Mouse (Mus musculus) forebrain, embryonic 15.5 days (tissue): ENCODE data around the gene Slc8a3. TPM values are rescaled to one million over a fixed set of nuclear protein-coding genes. Genes with fewer than 3 reads are reported as not detected.
A peak's percentile ranks its signal among the peaks of the same experiment; 100 is the strongest.

Experiments used
- ATAC-seq: fragments of 200-750 bp; cut with Nextera tagmentation; replicated peaks from 2 replicates; pipeline ENCODE4 v1.8.0; 2017; ENCODE audit warnings: mild to moderate bottlenecking, moderate TSS enrichment, moderate library complexity
- H3K27ac ChIP-seq: fragments of 300-500 bp; sonication (generic); replicated peaks from 2 replicates; pipeline ENCODE4 v1.5.1; 2015; ENCODE audit warnings: mild to moderate bottlenecking, inconsistent platforms
- H3K27me3 ChIP-seq: fragments of 300-500 bp; sonication (generic); 2 replicates; pipeline ENCODE4 v1.6.1; 2015; ENCODE audit warnings: inconsistent platforms
- H3K36me3 ChIP-seq: fragments of 300-500 bp; sonication (generic); 2 replicates; pipeline ENCODE4 v1.6.1; 2015; ENCODE audit warnings: mild to moderate bottlenecking, inconsistent platforms
- H3K4me1 ChIP-seq: fragments of 300-500 bp; sonication (generic); 2 replicates; pipeline ENCODE4 v1.6.1; 2015; ENCODE audit warnings: inconsistent platforms
- H3K4me2 ChIP-seq: fragments of 300-500 bp; sonication (generic); replicated peaks from 2 replicates; pipeline ENCODE4 v1.6.1; 2015; ENCODE audit warnings: mild to moderate bottlenecking, inconsistent platforms
- H3K4me3 ChIP-seq: fragments of 300-500 bp; sonication (generic); 2 replicates; pipeline ENCODE4 v1.5.1; 2015; ENCODE audit warnings: mild to moderate bottlenecking, inconsistent platforms
- H3K9ac ChIP-seq: fragments of 300-500 bp; sonication (generic); replicated peaks from 2 replicates; pipeline ENCODE4 v1.6.1; 2015; ENCODE audit warnings: mild to moderate bottlenecking, inconsistent platforms
- H3K9me3 ChIP-seq: fragments of 300-500 bp; sonication (generic); 2 replicates; pipeline ENCODE4 v1.6.1; 2016; ENCODE audit warnings: inconsistent platforms
- WGBS: fragments of 180-500 bp; shearing (Covaris S2); methylation state at CpG from one replicate; pipeline ENCODE4 v1.1.7; 2015; ENCODE audit warnings: mixed read lengths; 5-methylcytosine and 5-hydroxymethylcytosine counted together
- polyA plus RNA-seq: library from polyadenylated mRNA; unstranded; fragments of >200 nt; fragmentation: Nextera tagmentation; extraction: Ambion mirVana; gene quantifications from 2 replicates; pipeline ENCODE4 v1.2.1, GENCODE M21; 2015

Slc8a3 gene
- polyA plus RNA-seq, 1 experiment from 2014 or later, result 5.1 TPM

DNA sequence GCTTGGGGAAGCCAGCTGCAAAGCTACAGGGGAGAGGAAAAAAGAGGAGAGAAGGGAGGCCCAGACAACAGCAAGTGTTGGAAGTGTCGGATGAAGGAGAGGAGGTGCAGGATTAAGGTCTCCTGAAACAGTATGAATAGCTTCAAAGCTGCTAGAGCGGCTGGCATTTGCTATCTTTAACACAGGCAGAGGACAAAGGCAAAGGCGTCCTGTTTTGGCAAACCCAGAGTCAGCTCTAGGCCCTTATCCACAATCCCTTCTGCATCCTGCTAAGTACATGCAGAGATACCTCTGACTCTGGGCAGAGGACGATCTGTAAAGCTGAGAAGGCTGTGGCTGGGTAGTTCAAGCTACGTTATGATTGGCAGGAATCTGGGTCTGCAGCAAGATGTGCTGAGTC is 38.4 kb downstream of the Slc8a3 start:
- Histone ChIP-seq H3K9me3 (no peaks in the 10 kb centered on the region), H3K4me2 (no peak overlapping the region), H3K27me3 (no peaks in the 10 kb centered on the region), H3K9ac (no peak overlapping the region), H3K4me1 (no peaks in the 10 kb centered on the region), H3K27ac (no peak overlapping the region), H3K4me3 (no peak overlapping the region), H3K36me3 (no peaks in the 10 kb centered on the region)
- ATAC-seq, result no peak
- WGBS, result 18% methylated on average over 5 of the region's 5 CpGs

DNA sequence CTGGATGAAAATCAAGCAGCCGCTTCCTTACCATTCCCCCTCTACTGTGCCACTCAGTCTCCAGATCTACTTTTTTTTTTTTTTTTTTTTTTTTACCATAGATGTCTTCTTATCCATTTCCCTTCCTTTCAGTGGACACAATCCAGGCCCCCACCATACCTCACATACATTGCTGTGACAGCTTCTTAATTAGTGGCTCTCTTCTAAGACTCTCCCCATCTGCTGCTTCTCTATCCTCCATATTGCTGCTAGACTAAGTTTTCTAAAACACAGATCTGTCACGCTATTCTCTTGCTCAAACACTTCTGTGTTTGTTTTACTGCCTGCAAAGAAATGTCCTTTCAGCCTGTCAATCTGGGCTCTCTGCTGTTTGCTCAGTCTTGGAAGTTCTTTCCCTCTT is 54.9 kb downstream of the Slc8a3 start:
- Histone ChIP-seq H3K4me3 (no peak overlapping the region), H3K4me2 (no peak overlapping the region), H3K9me3 (no peaks in the 10 kb centered on the region), H3K27me3 (no peaks in the 10 kb centered on the region), H3K36me3 (no peaks in the 10 kb centered on the region), H3K9ac (no peak overlapping the region), H3K4me1 (peaks cover 7% of the 10 kb centered on the region), H3K27ac (no peak overlapping the region)
- WGBS, result 54% methylated on average over 2 of the region's 2 CpGs
- ATAC-seq, result peak; percentile 84

DNA sequence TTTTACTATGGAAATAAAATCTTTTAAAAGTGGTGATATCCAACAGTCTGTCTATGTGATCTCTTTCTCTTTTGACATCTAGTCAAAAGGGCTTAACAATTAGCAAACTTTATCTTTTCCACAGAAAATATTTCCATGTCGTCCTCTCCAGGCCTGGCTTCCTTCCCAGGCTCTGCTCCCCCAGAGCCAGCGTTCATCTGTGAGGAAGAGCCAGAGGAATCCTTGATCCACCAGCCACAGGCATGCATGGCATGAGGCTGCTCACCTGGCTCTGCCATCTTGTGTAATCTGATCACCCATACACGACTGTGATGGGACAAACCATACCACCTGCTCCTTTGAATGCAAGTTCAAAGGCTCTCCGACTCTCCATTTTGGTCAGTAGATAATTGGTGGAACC is 58.4 kb downstream of the Slc8a3 start:
- 71% methylated on average over 4 of the region's 4 CpGs for WGBS
- Histone ChIP-seq H3K9ac (no peak overlapping the region), H3K4me1 (peaks cover 7% of the 10 kb centered on the region), H3K4me3 (no peak overlapping the region), H3K36me3 (no peaks in the 10 kb centered on the region), H3K4me2 (no peak overlapping the region), H3K27ac (no peak overlapping the region), H3K27me3 (no peaks in the 10 kb centered on the region), H3K9me3 (no peaks in the 10 kb centered on the region)
- no peak for ATAC-seq

DNA sequence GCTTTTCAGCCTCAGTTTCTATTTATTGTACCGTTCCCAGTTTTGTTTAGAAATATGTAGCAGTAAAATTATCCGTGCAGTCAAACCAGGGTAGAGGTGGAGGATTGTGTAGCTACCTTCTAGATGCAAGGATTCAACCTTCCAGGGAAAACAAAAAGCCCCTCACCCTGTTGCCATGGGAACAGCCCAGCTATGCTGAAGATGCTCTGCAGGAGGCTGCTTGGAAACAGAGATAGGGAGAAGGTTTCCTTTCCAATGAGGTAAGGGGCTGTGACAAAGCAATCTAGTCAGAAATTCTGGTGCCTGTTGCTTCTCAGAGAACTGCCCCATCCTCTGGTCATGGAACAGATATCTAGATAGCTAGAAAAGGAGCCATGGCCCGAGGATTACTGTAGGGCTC is 59.6 kb downstream of the Slc8a3 start:
- 21% methylated on average over 3 of the region's 3 CpGs for WGBS

GRCm38 (mm10) chr12:81269246-81269645 is 63.7 kb downstream of the Slc8a3 start:
- Histone ChIP-seq H3K4me2 (no peak overlapping the region), H3K9ac (no peak overlapping the region), H3K27ac (no peak overlapping the region), H3K4me3 (no peak overlapping the region), H3K36me3 (no peaks in the 10 kb centered on the region), H3K27me3 (no peaks in the 10 kb centered on the region), H3K9me3 (no peaks in the 10 kb centered on the region), H3K4me1 (peaks cover 7% of the 10 kb centered on the region)
- no peak for ATAC-seq
- 84% methylated on average over 5 of the region's 5 CpGs for WGBS

More for the DNA sequence above, 59.6 kb downstream of the Slc8a3 start:
- H3K27ac ChIP-seq, result peak overlapping the region; percentile 39
- no peaks in the 10 kb centered on the region for H3K36me3 ChIP-seq
- no peak overlapping the region for H3K4me3 ChIP-seq
- H3K27me3 ChIP-seq, result no peaks in the 10 kb centered on the region
- H3K9me3 ChIP-seq, result no peaks in the 10 kb centered on the region
- H3K9ac ChIP-seq, result no peak overlapping the region
- peaks cover 7% of the 10 kb centered on the region for H3K4me1 ChIP-seq
- no peak overlapping the region for H3K4me2 ChIP-seq
- peak; percentile 53; the same call in 1 of the 2 replicates for ATAC-seq

- no peaks in the 10 kb centered on the region for H3K9me3 ChIP-seq
- H3K36me3 ChIP-seq, result no peaks in the 10 kb centered on the region
- no peak overlapping the region for H3K4me3 ChIP-seq
- no peaks in the 10 kb centered on the region for H3K4me1 ChIP-seq
- H3K9ac ChIP-seq, result no peak overlapping the region
- no peak overlapping the region for H3K27ac ChIP-seq
- H3K27me3 ChIP-seq, result no peaks in the 10 kb centered on the region
- 85% methylated on average over 6 of the region's 6 CpGs for WGBS
- ATAC-seq, result no peak
- H3K4me2 ChIP-seq, result no peak overlapping the region
Measured at GRCm38 (mm10) chr12:81262821-81263220, 70.2 kb downstream of the Slc8a3 start.

GRCm38 (mm10) chr12:81258215-81258614 is 74.8 kb downstream of the Slc8a3 start:
- no peak overlapping the region for H3K4me3 ChIP-seq
- no peaks in the 10 kb centered on the region for H3K27me3 ChIP-seq
- 91% methylated on average over 3 of the region's 3 CpGs for WGBS
- no peak overlapping the region for H3K4me2 ChIP-seq
- H3K4me1 ChIP-seq, result no peaks in the 10 kb centered on the region
- no peak for ATAC-seq
- H3K9me3 ChIP-seq, result no peaks in the 10 kb centered on the region
- H3K36me3 ChIP-seq, result no peaks in the 10 kb centered on the region
- no peak overlapping the region for H3K27ac ChIP-seq
- H3K9ac ChIP-seq, result no peak overlapping the region

DNA sequence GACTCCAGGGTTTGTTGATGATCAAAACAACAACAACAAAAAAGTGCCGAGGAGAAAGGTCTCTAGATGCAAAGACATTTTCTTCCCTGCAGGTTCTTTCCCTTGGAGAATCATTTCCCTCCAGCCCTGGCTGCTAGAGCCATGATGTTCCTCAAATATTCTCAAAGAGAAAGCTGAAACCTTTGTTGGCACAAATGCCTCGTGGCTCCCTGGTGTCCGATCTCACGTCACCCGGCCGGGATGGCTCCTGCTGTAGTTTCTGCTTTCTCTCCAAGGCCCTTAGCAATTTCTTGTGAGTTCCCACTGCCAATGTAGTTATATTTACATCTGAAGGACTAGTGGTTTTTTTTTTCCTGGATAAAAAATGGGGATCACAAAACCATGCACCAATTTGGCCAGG is 87.6 kb downstream of the Slc8a3 start:
- ATAC-seq, result no peak
- no peak overlapping the region for H3K4me2 ChIP-seq
- 77% methylated on average over 6 of the region's 6 CpGs for WGBS

GRCm38 (mm10) chr12:81244954-81245353 is 88.0 kb downstream of the Slc8a3 start:
- Histone ChIP-seq H3K9me3 (no peaks in the 10 kb centered on the region), H3K27ac (no peak overlapping the region), H3K4me1 (peaks cover 9% of the 10 kb centered on the region), H3K4me2 (no peak overlapping the region), H3K9ac (no peak overlapping the region), H3K36me3 (no peaks in the 10 kb centered on the region), H3K4me3 (no peak overlapping the region), H3K27me3 (no peaks in the 10 kb centered on the region)
- ATAC-seq, result no peak; the same call in 1 of the 2 replicates
- 71% methylated on average over 7 of the region's 7 CpGs for WGBS

More for the DNA sequence above, 87.6 kb downstream of the Slc8a3 start:
- H3K9ac ChIP-seq, result no peak overlapping the region
- no peak overlapping the region for H3K4me3 ChIP-seq
- H3K27ac ChIP-seq, result no peak overlapping the region
- no peaks in the 10 kb centered on the region for H3K36me3 ChIP-seq
- no peaks in the 10 kb centered on the region for H3K27me3 ChIP-seq
- peaks cover 9% of the 10 kb centered on the region for H3K4me1 ChIP-seq
- H3K9me3 ChIP-seq, result no peaks in the 10 kb centered on the region

DNA sequence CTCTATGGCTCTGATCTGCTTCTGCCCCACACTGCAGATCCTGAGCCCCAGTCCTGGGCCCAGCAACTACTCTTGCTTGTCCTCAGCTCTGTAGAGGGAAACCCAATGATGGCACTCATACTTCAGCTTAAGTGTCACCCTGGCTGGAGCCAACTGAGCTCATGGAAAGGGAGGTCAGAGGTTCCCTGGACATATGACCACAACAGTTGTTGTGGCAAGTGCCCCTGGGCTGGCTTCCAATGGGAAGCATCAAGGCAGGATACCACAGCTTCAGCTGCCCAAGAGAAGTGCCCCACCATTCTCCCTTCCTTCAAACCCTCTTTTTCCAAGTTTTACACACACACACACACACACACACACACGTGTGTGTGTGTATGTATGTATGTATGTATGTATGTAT is 88.5 kb downstream of the Slc8a3 start:
- no peaks in the 10 kb centered on the region for H3K27me3 ChIP-seq
- H3K4me1 ChIP-seq, result peaks cover 9% of the 10 kb centered on the region
- H3K4me2 ChIP-seq, result no peak overlapping the region
- no peaks in the 10 kb centered on the region for H3K36me3 ChIP-seq
- no peak for ATAC-seq
- WGBS, result 69% methylated on average over 1 of the region's 1 CpGs
- no peak overlapping the region for H3K4me3 ChIP-seq
- no peaks in the 10 kb centered on the region for H3K9me3 ChIP-seq
- no peak overlapping the region for H3K9ac ChIP-seq
- H3K27ac ChIP-seq, result no peak overlapping the region

DNA sequence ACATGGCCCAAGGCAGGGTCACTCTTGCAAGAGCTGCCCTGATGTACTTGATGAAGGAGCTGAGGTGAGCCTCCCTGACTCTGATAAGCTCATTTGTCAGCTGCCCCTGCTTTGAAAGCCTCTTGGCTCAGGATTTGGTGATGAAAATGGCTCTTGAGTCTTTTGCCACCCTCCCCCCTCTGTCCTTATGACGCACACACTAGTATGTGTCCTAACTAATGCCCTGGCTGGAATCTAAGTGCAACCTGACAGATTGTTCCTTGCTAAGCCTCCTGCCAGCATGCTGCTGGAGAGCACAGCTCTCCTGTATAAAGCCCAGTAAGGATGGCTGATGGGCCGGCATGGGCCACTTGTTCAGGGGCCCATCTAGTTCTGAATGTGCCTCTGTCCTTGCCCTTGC is 91.3 kb downstream of the Slc8a3 start:
- H3K4me2 ChIP-seq, result no peak overlapping the region
- peaks cover 9% of the 10 kb centered on the region for H3K4me1 ChIP-seq
- no peak overlapping the region for H3K9ac ChIP-seq
- H3K36me3 ChIP-seq, result no peaks in the 10 kb centered on the region
- WGBS, result 91% methylated on average over 2 of the region's 2 CpGs
- no peak for ATAC-seq
- no peaks in the 10 kb centered on the region for H3K27me3 ChIP-seq
- no peak overlapping the region for H3K27ac ChIP-seq
- no peak overlapping the region for H3K4me3 ChIP-seq
- H3K9me3 ChIP-seq, result no peaks in the 10 kb centered on the region

DNA sequence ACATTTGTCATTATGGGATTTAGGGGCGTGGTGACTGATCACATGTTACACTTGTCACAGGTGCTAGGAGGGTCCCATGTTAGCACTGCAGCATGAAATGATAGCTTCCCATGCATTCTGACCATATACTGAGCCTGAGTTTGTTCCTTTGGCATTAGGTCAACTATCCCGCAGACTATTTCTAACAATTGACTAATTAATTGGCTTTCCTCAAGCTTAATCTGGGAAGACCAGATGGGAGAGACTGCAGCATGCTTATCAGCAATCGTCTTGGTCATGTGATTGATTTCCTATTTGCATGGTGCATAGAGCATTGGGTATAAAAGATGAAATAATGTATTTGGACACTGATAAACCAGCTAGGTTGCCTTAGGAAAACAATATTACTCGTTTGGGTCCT is 91.9 kb downstream of the Slc8a3 start:
- H3K27me3 ChIP-seq, result no peaks in the 10 kb centered on the region
- no peak for ATAC-seq
- H3K36me3 ChIP-seq, result no peaks in the 10 kb centered on the region
- no peak overlapping the region for H3K9ac ChIP-seq
- no peak overlapping the region for H3K4me3 ChIP-seq
- peaks cover 9% of the 10 kb centered on the region for H3K4me1 ChIP-seq
- no peak overlapping the region for H3K27ac ChIP-seq
- WGBS, result 77% methylated on average over 4 of the region's 4 CpGs
- H3K9me3 ChIP-seq, result no peaks in the 10 kb centered on the region
- H3K4me2 ChIP-seq, result no peak overlapping the region

GRCm38 (mm10) chr12:81237158-81237557 is 95.8 kb downstream of the Slc8a3 start:
- ATAC-seq, result no peak
- Histone ChIP-seq H3K9ac (no peak overlapping the region), H3K4me3 (no peak overlapping the region), H3K27me3 (no peaks in the 10 kb centered on the region), H3K4me2 (no peak overlapping the region), H3K9me3 (no peaks in the 10 kb centered on the region), H3K36me3 (no peaks in the 10 kb centered on the region), H3K27ac (no peak overlapping the region), H3K4me1 (no peaks in the 10 kb centered on the region)
- WGBS, result 97% methylated on average over 1 of the region's 1 CpGs
